Mouse (Mus musculus) cerebellum, adult 11 months (tissue): Measurements from ENCODE around the gene Mef2d.

Experiments
- DNase-seq: peaks from one replicate; pipeline ENCODE4 v3.0.0; 2022

The Mef2d gene

GRCm38 (mm10) chr3:88212356-88212755, 70.2 kb downstream of the Mef2d start:
- DNase-seq = no peak

DNA sequence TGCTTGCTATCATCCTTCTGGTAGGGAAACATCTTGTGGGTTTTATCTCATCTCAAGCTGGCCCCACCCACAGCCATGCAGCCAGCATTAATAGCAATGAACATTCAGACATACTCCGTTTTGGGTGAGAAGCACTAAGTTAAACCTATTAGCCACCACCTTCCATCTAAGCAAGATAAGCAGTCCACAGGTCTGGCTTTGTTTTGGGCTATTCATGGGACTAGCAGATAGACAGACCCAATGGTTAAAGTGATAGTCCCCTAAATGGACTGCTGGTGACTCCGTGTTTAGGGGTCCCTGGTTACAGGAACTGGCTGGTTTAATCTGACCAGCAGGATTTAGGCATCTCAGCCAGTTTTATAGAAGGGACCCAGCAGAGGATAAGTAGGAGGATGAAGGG, 70.8 kb downstream of the Mef2d start:
- DNase-seq = no peak

- DNase-seq = peak; percentile 82
These were observed 72.2 kb downstream of the Mef2d start for GRCm38 (mm10) chr3:88214197-88214938.

GRCm38 (mm10) chr3:88214971-88215552, 72.9 kb downstream of the Mef2d start:
- no peak for DNase-seq

DNA sequence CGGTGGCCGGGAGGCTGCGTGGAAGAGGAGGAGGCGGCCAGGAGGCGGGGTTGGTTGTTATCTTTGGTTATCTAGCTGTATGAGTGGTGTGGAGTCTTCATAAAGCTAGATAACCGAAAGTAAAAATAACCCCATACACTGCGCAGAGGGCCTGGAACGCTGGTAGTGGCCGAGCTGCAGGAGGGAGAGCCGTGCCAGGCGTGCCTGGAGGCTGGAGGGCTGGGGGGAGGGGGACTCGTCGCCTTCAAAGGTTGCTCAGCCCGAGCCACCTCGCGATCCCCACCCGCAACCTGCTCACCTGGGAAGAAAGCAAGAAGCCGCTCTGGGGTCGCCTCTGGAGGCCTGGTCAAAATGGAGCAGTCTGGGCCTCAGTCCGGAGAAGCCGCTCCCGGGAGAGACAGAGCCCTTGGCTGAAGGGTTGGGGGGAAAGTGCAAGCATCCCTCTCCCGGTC, 73.4 kb downstream of the Mef2d start:
- no peak for DNase-seq

GRCm38 (mm10) chr3:88216116-88216515, 73.9 kb downstream of the Mef2d start:
- DNase-seq = no peak

DNA sequence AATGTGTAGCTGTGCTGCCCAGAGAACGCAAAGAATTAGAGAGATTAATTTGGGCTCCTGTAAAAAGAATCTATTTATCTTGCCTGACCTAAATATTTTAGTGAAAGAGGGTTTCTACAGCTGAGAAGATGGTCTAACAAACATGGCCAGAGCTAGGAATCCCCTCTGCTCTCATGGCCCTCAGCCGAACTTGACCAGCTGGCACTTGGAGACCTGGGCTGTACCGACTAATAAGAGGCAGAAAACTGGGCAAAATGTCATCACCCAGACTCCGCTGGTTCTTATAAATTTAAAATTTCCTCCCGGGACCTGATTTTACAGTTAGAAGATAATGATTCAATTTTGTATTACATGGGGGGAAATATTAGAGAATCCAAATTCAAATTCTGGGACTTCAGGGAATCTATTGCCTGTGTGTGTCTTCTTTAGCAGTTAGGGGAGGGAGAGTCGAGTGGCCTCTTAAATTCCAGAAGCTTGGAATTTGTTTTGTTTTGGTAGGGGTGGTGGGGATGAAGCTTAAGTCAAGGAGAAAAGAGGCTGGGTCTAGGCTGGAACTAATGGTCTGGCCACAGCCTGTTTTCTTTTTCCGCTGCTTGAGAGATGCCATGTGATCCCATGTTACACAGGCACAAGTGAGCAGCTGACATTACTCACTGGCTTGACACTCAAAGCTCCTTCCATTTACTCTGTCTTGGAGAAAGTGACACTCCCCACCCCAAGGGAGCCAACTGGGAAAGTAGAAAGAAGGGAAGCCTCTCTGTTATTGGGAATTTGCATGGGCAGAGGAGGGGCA, 74.6 kb downstream of the Mef2d start:
- DNase-seq = peak; percentile 72

GRCm38 (mm10) chr3:88217679-88218078, 75.5 kb downstream of the Mef2d start:
- DNase-seq = no peak

- DNase-seq = no peak
These were observed 77.8 kb downstream of the Mef2d start for GRCm38 (mm10) chr3:88219940-88220339.

- DNase-seq = no peak
These were observed 78.7 kb downstream of the Mef2d start for GRCm38 (mm10) chr3:88220842-88221241.
